Mouse (Mus musculus) limb, embryonic 10.5 days (tissue): Measurements from ENCODE around the gene Flnb. TPM values are rescaled to one million over a fixed set of nuclear protein-coding genes. Genes with fewer than 3 reads are reported as not detected.

Experiments
- DNase-seq: peaks from one replicate; pipeline ENCODE4 v3.0.0-alpha.2; 2017; ENCODE audit warnings: low spot score
- H3K27ac ChIP-seq: fragments of 300-500 bp; sonication (generic); 2 replicates; pipeline ENCODE4 v1.5.1; 2016; ENCODE audit warnings: mild to moderate bottlenecking
- H3K27me3 ChIP-seq: fragments of 300-500 bp; sonication (generic); 2 replicates; pipeline ENCODE4 v1.6.1; 2016; ENCODE audit warnings: low read depth, mild to moderate bottlenecking; ENCODE audit not compliant: poor library complexity, severe bottlenecking
- H3K36me3 ChIP-seq: fragments of 300-500 bp; sonication (generic); 2 replicates; pipeline ENCODE4 v1.6.1; 2016; ENCODE audit warnings: mild to moderate bottlenecking, moderate library complexity
- H3K4me1 ChIP-seq: fragments of 300-500 bp; sonication (generic); 2 replicates; pipeline ENCODE4 v1.6.1; 2016
- H3K4me3 ChIP-seq: fragments of 300-500 bp; sonication (generic); 2 replicates; pipeline ENCODE4 v1.5.1; 2016; ENCODE audit warnings: mild to moderate bottlenecking, moderate library complexity
- H3K9me3 ChIP-seq: fragments of 300-500 bp; sonication (generic); replicated peaks from 2 replicates; pipeline ENCODE4 v1.6.1; 2016; ENCODE audit warnings: mild to moderate bottlenecking
- WGBS: fragments of 180-500 bp; shearing (Covaris S2); methylation state at CpG from one replicate; pipeline ENCODE4 v1.1.7; 2016; 5-methylcytosine and 5-hydroxymethylcytosine counted together
- polyA plus RNA-seq: library from polyadenylated mRNA; unstranded; fragments of >200 nt; fragmentation: Nextera tagmentation; extraction: Ambion mirVana; gene quantifications from 2 replicates; pipeline ENCODE4 v1.2.1, GENCODE M21; 2016

The Flnb gene
- 18.7 and 31.3 TPM in 2 replicates for polyA plus RNA-seq

DNA sequence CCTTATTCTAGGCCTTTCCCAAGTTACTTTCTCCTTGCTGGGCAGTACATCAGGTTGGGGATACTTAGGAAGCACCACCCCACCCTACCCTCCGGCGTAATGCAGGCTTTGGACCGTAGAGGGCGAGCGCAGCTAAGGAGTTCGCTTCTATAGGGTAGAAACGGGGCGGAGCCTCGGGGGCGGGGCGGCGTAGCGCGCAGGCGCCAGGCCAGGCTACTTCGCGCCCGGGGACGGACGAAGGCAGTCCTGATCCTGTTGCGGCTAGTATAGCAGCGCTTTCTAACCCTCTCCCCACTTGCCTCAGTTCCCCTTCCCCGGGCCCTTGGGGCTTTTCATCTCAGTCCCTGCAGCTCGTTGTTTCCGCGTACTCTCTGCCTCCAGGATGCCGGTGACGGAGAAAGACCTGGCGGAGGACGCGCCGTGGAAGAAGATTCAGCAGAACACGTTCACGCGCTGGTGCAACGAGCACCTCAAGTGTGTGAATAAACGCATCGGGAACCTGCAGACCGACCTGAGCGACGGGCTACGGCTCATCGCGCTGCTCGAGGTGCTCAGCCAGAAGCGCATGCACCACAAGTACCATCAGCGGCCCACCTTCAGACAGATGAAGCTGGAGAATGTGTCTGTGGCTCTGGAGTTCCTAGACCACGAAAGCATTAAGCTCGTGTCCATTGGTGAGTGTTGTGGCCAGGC lies at the start of gene Flnb:
Gene Flnb, plus strand, starts transcription at position 188 of the 693 bp plus-strand sequence.
- H3K4me1 ChIP-seq, result peaks cover 47% of the 10 kb centered on the region
- H3K36me3 ChIP-seq, result 0 out of 2 replicates have a peak, but pooled peaks cover 3% of the 10 kb centered on the region
- under 1% methylated on average over 49 of the region's 49 CpGs for WGBS
- peak within 1 kb of the TSS; percentile 71 for H3K4me3 ChIP-seq
- H3K9me3 ChIP-seq, result no peaks in the 10 kb centered on the region
- H3K27ac ChIP-seq, result peak within 1 kb of the TSS; percentile 88
- DNase-seq, result peak; percentile 98
- H3K27me3 ChIP-seq, result no peaks in the 10 kb centered on the region

- Histone ChIP-seq H3K9me3 (no peaks in the 10 kb centered on the region), H3K4me1 (no peaks in the 10 kb centered on the region; the same call in 1 of the 2 replicates), H3K27ac (peak overlapping the region; percentile 78), H3K27me3 (no peaks in the 10 kb centered on the region), H3K4me3 (peak overlapping the region; percentile 54), H3K36me3 (no peaks in the 10 kb centered on the region)
- WGBS, result 36% methylated on average over 24 of the region's 24 CpGs
- DNase-seq, result peak; percentile 74
Measured at GRCm38 (mm10) chr14:7773714-7774389, 43.9 kb upstream of the Flnb start.

- Histone ChIP-seq H3K36me3 (no peaks in the 10 kb centered on the region), H3K9me3 (no peaks in the 10 kb centered on the region), H3K27ac (no peak overlapping the region), H3K27me3 (peaks cover 4% of the 10 kb centered on the region; the same call in 1 of the 2 replicates), H3K4me3 (no peak overlapping the region), H3K4me1 (0 out of 2 replicates have a peak, but pooled peaks cover under 1% of the 10 kb centered on the region)
- WGBS, result 33% methylated on average over 13 of the region's 13 CpGs
- no peak for DNase-seq
Measured at GRCm38 (mm10) chr14:7786073-7786472, 31.7 kb upstream of the Flnb start.

GRCm38 (mm10) chr14:7789266-7790030 lies 28.3 kb upstream of the Flnb start:
- H3K9me3 ChIP-seq, result no peaks in the 10 kb centered on the region
- H3K27me3 ChIP-seq, result peaks cover 22% of the 10 kb centered on the region; the same call in 1 of the 2 replicates
- H3K4me1 ChIP-seq, result peaks cover 10% of the 10 kb centered on the region
- no peak overlapping the region for H3K4me3 ChIP-seq
- no peaks in the 10 kb centered on the region for H3K36me3 ChIP-seq
- WGBS, result 85% methylated on average over 7 of the region's 7 CpGs
- DNase-seq, result no peak
- no peak overlapping the region for H3K27ac ChIP-seq

DNA sequence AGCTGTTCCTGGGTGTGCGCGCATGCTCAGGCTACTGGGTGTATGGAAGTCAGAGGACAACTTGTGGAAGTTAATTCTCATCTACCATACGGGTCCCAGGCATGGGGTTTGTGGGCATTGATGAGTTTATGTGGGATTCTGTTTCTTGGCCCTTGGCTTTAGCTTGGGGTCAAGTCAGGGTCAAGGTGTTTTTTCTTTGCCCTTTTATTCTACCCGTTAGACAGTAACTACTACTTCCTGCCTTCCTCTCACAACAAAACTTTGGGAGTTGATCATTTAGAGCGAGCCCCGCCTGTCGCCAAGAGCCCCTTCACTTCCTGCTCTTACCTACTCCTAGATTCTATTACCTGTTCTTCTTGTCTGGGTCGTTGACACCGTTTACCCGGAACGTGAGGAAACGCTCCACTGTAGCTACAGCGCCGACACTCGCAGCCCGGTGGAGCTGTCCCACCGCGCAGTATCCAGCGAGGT lies 26.7 kb upstream of the Flnb start:
- H3K27me3 ChIP-seq, result peaks cover 22% of the 10 kb centered on the region; the same call in 1 of the 2 replicates
- peak overlapping the region; percentile 55 for H3K4me3 ChIP-seq
- H3K9me3 ChIP-seq, result no peaks in the 10 kb centered on the region
- DNase-seq, result no peak
- 14% methylated on average over 19 of the region's 19 CpGs for WGBS
- no peaks in the 10 kb centered on the region for H3K36me3 ChIP-seq
- peaks cover 10% of the 10 kb centered on the region for H3K4me1 ChIP-seq
- 0 out of 2 replicates have a peak overlapping the region, but pooled peaks have one; percentile 21 for H3K27ac ChIP-seq

DNA sequence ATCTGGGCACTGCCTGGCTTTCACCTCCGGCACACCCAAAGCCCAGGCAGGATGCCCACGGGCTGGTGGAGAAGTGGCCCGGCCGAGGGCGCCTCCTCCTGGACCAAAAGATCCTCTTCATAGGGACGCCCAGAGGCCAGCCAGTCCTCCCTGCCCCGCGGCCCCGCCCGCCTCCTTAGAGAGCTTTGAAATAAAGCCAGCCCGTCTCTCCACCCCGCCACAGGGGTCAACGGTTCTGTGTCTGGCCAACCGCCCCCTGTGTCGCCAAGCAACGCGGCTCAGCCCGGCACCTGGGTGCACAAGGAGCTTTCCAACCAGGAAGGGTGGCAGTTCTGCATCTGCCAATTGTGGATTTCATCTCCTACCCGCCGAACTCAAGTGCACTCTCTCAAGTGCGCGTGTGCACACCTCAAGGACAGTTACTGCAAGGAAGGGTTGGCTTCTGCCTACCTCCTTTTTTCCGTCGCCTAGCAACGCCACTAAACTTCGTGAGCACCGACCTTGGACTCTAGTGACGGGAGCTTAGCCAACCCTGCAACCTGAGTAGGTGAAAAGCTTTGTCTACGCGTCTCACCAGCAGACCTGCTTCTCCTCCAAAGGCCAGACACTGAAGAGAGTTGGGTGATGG lies 26.1 kb upstream of the Flnb start, which contains the start of gene Gm26661:
Gene Gm26661, plus strand, starts transcription at position 56 of the 628 bp plus-strand sequence.
- peak; percentile 74 for DNase-seq
- peak within 1 kb of the TSS; percentile 55 for H3K4me3 ChIP-seq
- H3K9me3 ChIP-seq, result no peaks in the 10 kb centered on the region
- H3K4me1 ChIP-seq, result peaks cover 10% of the 10 kb centered on the region
- peak within 1 kb of the TSS; percentile 40; the same call in 1 of the 2 replicates for H3K27ac ChIP-seq
- peaks cover 22% of the 10 kb centered on the region; the same call in 1 of the 2 replicates for H3K27me3 ChIP-seq
- H3K36me3 ChIP-seq, result no peaks in the 10 kb centered on the region
- WGBS, result under 1% methylated on average over 30 of the region's 30 CpGs

GRCm38 (mm10) chr14:7795961-7796360 lies 21.8 kb upstream of the Flnb start:
- DNase-seq, result no peak
- WGBS, result 82% methylated on average over 4 of the region's 4 CpGs
- Histone ChIP-seq H3K36me3 (no peaks in the 10 kb centered on the region), H3K27ac (no peak overlapping the region), H3K4me1 (peaks cover 10% of the 10 kb centered on the region), H3K4me3 (no peak overlapping the region), H3K9me3 (no peaks in the 10 kb centered on the region), H3K27me3 (peaks cover 20% of the 10 kb centered on the region; the same call in 1 of the 2 replicates)

- Histone ChIP-seq H3K4me1 (no peaks in the 10 kb centered on the region), H3K4me3 (no peak overlapping the region), H3K27me3 (no peaks in the 10 kb centered on the region), H3K36me3 (no peaks in the 10 kb centered on the region), H3K27ac (no peak overlapping the region), H3K9me3 (no peaks in the 10 kb centered on the region)
- no peak for DNase-seq
Measured at GRCm38 (mm10) chr14:7800611-7801010, 17.1 kb upstream of the Flnb start.

DNA sequence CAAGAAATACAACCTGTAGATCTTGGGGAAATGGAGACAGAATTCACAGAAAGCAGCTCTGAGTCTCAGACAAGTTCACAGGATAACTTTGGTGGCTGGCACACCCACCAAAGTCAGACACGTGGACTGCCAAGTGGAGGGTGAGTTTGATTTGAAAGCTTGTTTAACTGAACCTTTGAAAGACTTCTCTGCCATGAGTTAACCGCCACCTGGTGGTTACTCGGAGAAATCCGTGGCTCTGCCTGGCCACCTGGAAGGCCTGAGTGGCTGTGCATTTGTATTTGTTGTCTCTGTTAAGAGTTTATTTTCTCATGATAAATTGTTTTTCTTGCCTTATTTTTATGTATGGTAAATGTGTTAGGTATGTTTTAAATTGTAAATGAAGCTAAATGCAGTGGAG lies 15.9 kb upstream of the Flnb start:
- WGBS, result 14% methylated on average over 4 of the region's 4 CpGs
- no peaks in the 10 kb centered on the region for H3K4me1 ChIP-seq
- H3K36me3 ChIP-seq, result no peaks in the 10 kb centered on the region
- H3K27ac ChIP-seq, result no peak overlapping the region
- DNase-seq, result peak; percentile 60
- H3K4me3 ChIP-seq, result no peak overlapping the region
- no peaks in the 10 kb centered on the region for H3K9me3 ChIP-seq
- H3K27me3 ChIP-seq, result no peaks in the 10 kb centered on the region

DNA sequence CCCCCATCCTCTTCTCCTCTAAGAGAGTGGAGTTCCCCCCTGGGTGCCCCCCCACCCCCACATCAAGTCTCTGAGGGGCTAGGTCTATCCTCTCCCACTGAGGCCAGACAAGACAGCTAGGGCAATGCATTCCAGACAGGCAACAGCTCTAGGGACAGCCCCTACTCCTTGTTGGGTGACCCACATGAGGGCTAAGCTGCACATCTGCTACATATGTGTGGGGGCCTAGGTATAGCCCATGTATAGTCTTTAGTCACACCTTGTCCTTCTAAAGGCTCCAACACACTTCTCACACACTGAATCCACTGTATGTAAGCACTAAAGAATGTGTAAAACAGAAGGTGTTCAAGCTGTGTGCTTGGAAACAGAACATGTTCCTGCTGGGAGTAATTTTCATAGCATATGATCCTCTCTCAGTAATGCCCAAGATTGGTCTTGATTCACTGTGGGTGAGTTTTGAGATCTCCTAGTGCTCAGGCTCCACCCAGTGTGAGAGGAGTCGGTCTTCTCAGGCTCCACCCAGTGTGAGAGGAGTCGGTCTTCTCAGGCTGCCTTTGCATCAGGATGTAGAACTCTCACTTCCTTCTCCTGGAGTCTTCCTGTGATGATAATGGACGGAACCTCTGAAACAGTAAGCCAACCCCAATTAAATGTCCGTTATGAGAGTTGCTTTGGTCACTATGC lies 13.7 kb upstream of the Flnb start:
- peaks cover 7% of the 10 kb centered on the region for H3K4me1 ChIP-seq
- 63% methylated on average over 4 of the region's 4 CpGs for WGBS
- no peak overlapping the region for H3K27ac ChIP-seq
- H3K36me3 ChIP-seq, result no peaks in the 10 kb centered on the region
- no peak for DNase-seq
- H3K4me3 ChIP-seq, result no peak overlapping the region
- H3K27me3 ChIP-seq, result no peaks in the 10 kb centered on the region
- no peaks in the 10 kb centered on the region for H3K9me3 ChIP-seq

- Histone ChIP-seq H3K9me3 (no peaks in the 10 kb centered on the region), H3K27me3 (no peaks in the 10 kb centered on the region)
- 83% methylated on average over 2 of the region's 2 CpGs for WGBS
Measured at GRCm38 (mm10) chr14:7804558-7804905, 13.2 kb upstream of the Flnb start.

GRCm38 (mm10) chr14:7807711-7808110 lies 10.0 kb upstream of the Flnb start:
- H3K4me1 ChIP-seq, result peaks cover 7% of the 10 kb centered on the region
- H3K27ac ChIP-seq, result no peak overlapping the region
- no peaks in the 10 kb centered on the region for H3K27me3 ChIP-seq
- no peak overlapping the region for H3K4me3 ChIP-seq
- DNase-seq, result no peak
- 77% methylated on average over 4 of the region's 4 CpGs for WGBS
- H3K36me3 ChIP-seq, result no peaks in the 10 kb centered on the region
- H3K9me3 ChIP-seq, result no peaks in the 10 kb centered on the region

More at GRCm38 (mm10) chr14:7804558-7804905, 13.2 kb upstream of the Flnb start:
- H3K27ac ChIP-seq, result no peak overlapping the region
- no peak for DNase-seq
- H3K4me1 ChIP-seq, result peaks cover 7% of the 10 kb centered on the region
- H3K4me3 ChIP-seq, result no peak overlapping the region
- no peaks in the 10 kb centered on the region for H3K36me3 ChIP-seq
